Mouse (Mus musculus) midbrain, embryonic 11.5 days (tissue): ENCODE results near the gene Bcl11b. TPM values are rescaled to one million over a fixed set of nuclear protein-coding genes. Genes with fewer than 3 reads are reported as not detected.

ENCODE experiments used
- ATAC-seq: fragments of 200-750 bp; cut with Nextera tagmentation; 2 replicates; pipeline ENCODE4 v1.8.0; 2017; ENCODE audit warnings: moderate TSS enrichment, moderate library complexity; ENCODE audit not compliant: low FRiP score
- DNase-seq: peaks from one replicate; pipeline ENCODE4 v3.0.0; 2015; ENCODE audit warnings: low spot score; ENCODE audit errors: missing footprints
- H3K27ac ChIP-seq: fragments of 300-500 bp; sonication (generic); 2 replicates; pipeline ENCODE4 v1.5.1; 2014; ENCODE audit warnings: low read depth, low read length
- H3K27me3 ChIP-seq: fragments of 300-500 bp; sonication (generic); 2 replicates; pipeline ENCODE4 v1.6.1; 2014; ENCODE audit warnings: mild to moderate bottlenecking, low read length, moderate library complexity, mixed read lengths; ENCODE audit not compliant: control insufficient read depth, insufficient read depth
- H3K36me3 ChIP-seq: fragments of 300-500 bp; sonication (generic); 2 replicates; pipeline ENCODE4 v1.6.1; 2014; ENCODE audit warnings: mild to moderate bottlenecking, low read length, moderate library complexity, mixed read lengths; ENCODE audit not compliant: control insufficient read depth, insufficient read depth
- H3K4me1 ChIP-seq: fragments of 300-500 bp; sonication (generic); 2 replicates; pipeline ENCODE4 v1.6.1; 2014; ENCODE audit warnings: low read length; ENCODE audit not compliant: control insufficient read depth, insufficient read depth
- H3K4me2 ChIP-seq: fragments of 300-500 bp; sonication (generic); 2 replicates; pipeline ENCODE4 v1.6.1; 2014; ENCODE audit warnings: mild to moderate bottlenecking, moderate library complexity
- H3K4me3 ChIP-seq: fragments of 300-500 bp; sonication (generic); 2 replicates; pipeline ENCODE4 v1.5.1; 2014; ENCODE audit warnings: low read depth, low read length
- H3K9ac ChIP-seq: fragments of 300-500 bp; sonication (generic); 2 replicates; pipeline ENCODE4 v1.6.1; 2014; ENCODE audit warnings: low read length
- H3K9me3 ChIP-seq: fragments of 300-500 bp; sonication (generic); 2 replicates; pipeline ENCODE4 v1.6.1; 2016; ENCODE audit warnings: low read length; ENCODE audit not compliant: control insufficient read depth
- WGBS: fragments of 180-500 bp; shearing (Covaris S2); extraction: QIAGEN DNeasy Blood & Tissue Kit; methylation state at CpG from one replicate; pipeline ENCODE4 v1.1.7; 2014; 5-methylcytosine and 5-hydroxymethylcytosine counted together
- polyA plus RNA-seq: library from polyadenylated mRNA; unstranded; fragments of >200 nt; fragmentation: Nextera tagmentation; extraction: Ambion mirVana; gene quantifications from 2 replicates; pipeline ENCODE4 v1.2.1, GENCODE M21; 2014

Gene Bcl11b
- polyA plus RNA-seq, 1 experiment from 2014 or later: 6.3 TPM

GRCm38 (mm10) chr12:107960365-107960764, 43.0 kb downstream of the Bcl11b start:
- DNase-seq: no peak
- peaks cover 10% of the 10 kb centered on the region for H3K4me1 ChIP-seq
- 72% methylated on average over 14 of the region's 14 CpGs for WGBS
- H3K4me3 ChIP-seq: no peak overlapping the region
- no peak overlapping the region for H3K9ac ChIP-seq
- no peak overlapping the region for H3K4me2 ChIP-seq
- no peaks in the 10 kb centered on the region for H3K27me3 ChIP-seq
- no peak overlapping the region for H3K27ac ChIP-seq
- H3K36me3 ChIP-seq: no peaks in the 10 kb centered on the region
- peak; percentile 29; the same call in 1 of the 2 replicates for ATAC-seq
- no peaks in the 10 kb centered on the region for H3K9me3 ChIP-seq

- H3K27me3 ChIP-seq: no peaks in the 10 kb centered on the region
- no peak overlapping the region for H3K4me2 ChIP-seq
- DNase-seq (no peak), ATAC-seq (no peak)
- H3K9me3 ChIP-seq: no peaks in the 10 kb centered on the region
- peaks cover 10% of the 10 kb centered on the region for H3K4me1 ChIP-seq
- H3K9ac ChIP-seq: no peak overlapping the region
- H3K4me3 ChIP-seq: no peak overlapping the region
- H3K27ac ChIP-seq: no peak overlapping the region
- no peaks in the 10 kb centered on the region for H3K36me3 ChIP-seq
- WGBS: 57% methylated on average over 8 of the region's 8 CpGs
Observed at GRCm38 (mm10) chr12:107959872-107960271, 43.5 kb downstream of the Bcl11b start.

GRCm38 (mm10) chr12:107953044-107953684, 50.2 kb downstream of the Bcl11b start:
- WGBS: 93% methylated on average over 16 of the region's 16 CpGs
- DNase-seq: no peak
- Histone ChIP-seq H3K27me3 (no peaks in the 10 kb centered on the region), H3K9me3 (no peaks in the 10 kb centered on the region), H3K27ac (no peak overlapping the region), H3K4me2 (no peak overlapping the region), H3K36me3 (no peaks in the 10 kb centered on the region), H3K9ac (no peak overlapping the region), H3K4me3 (no peak overlapping the region), H3K4me1 (peaks cover 8% of the 10 kb centered on the region; the same call in 1 of the 2 replicates)
- no peak for ATAC-seq

- 73% methylated on average over 20 of the region's 20 CpGs for whole genome bisulfite sequencing
- no peak overlapping the region for H3K4me2 ChIP-seq
- peaks cover 8% of the 10 kb centered on the region; the same call in 1 of the 2 replicates for H3K4me1 ChIP-seq
- no peaks in the 10 kb centered on the region for H3K36me3 ChIP-seq
- no peak overlapping the region; the same call in 1 of the 2 replicates for H3K27ac ChIP-seq
- H3K27me3 ChIP-seq: no peaks in the 10 kb centered on the region
- DNase-seq: no peak
- no peak overlapping the region for H3K9ac ChIP-seq
- no peak for ATAC-seq
- no peak overlapping the region for H3K4me3 ChIP-seq
- no peaks in the 10 kb centered on the region for H3K9me3 ChIP-seq
Observed at GRCm38 (mm10) chr12:107952318-107952724, 51.1 kb downstream of the Bcl11b start.

GRCm38 (mm10) chr12:107950667-107951179, 52.7 kb downstream of the Bcl11b start:
- no peak for DNase-seq
- no peak for ATAC-seq
- 77% methylated on average over 20 of the region's 20 CpGs for WGBS
- H3K9me3 ChIP-seq: no peaks in the 10 kb centered on the region
- H3K36me3 ChIP-seq: no peaks in the 10 kb centered on the region
- no peak overlapping the region for H3K4me2 ChIP-seq
- no peak overlapping the region for H3K9ac ChIP-seq
- H3K27me3 ChIP-seq: no peaks in the 10 kb centered on the region
- H3K4me1 ChIP-seq: peaks cover 8% of the 10 kb centered on the region; the same call in 1 of the 2 replicates
- no peak overlapping the region for H3K4me3 ChIP-seq
- no peak overlapping the region for H3K27ac ChIP-seq

GRCm38 (mm10) chr12:107949416-107949815, 54.0 kb downstream of the Bcl11b start:
- H3K4me3 ChIP-seq: no peak overlapping the region
- 81% methylated on average over 10 of the region's 10 CpGs for WGBS

GRCm38 (mm10) chr12:107942100-107942499, 61.3 kb downstream of the Bcl11b start:
- Histone ChIP-seq H3K9ac (no peak overlapping the region), H3K27me3 (no peaks in the 10 kb centered on the region), H3K36me3 (no peaks in the 10 kb centered on the region), H3K9me3 (no peaks in the 10 kb centered on the region), H3K4me2 (no peak overlapping the region), H3K27ac (no peak overlapping the region), H3K4me1 (peaks cover 8% of the 10 kb centered on the region), H3K4me3 (no peak overlapping the region)
- no peak for ATAC-seq
- no peak for DNase-seq
- WGBS: 70% methylated on average over 7 of the region's 7 CpGs

More at GRCm38 (mm10) chr12:107949416-107949815, 54.0 kb downstream of the Bcl11b start:
- H3K9ac ChIP-seq: no peak overlapping the region
- ATAC-seq (no peak), DNase-seq (no peak)
- no peaks in the 10 kb centered on the region for H3K9me3 ChIP-seq
- no peaks in the 10 kb centered on the region for H3K27me3 ChIP-seq
- no peak overlapping the region for H3K27ac ChIP-seq
- H3K4me2 ChIP-seq: no peak overlapping the region
- no peaks in the 10 kb centered on the region for H3K36me3 ChIP-seq
- H3K4me1 ChIP-seq: peaks cover 8% of the 10 kb centered on the region; the same call in 1 of the 2 replicates

- Histone ChIP-seq H3K4me1 (peaks cover 8% of the 10 kb centered on the region), H3K4me3 (no peak overlapping the region), H3K9ac (no peak overlapping the region), H3K27me3 (no peaks in the 10 kb centered on the region), H3K27ac (no peak overlapping the region), H3K9me3 (no peaks in the 10 kb centered on the region), H3K4me2 (no peak overlapping the region), H3K36me3 (no peaks in the 10 kb centered on the region)
- ATAC-seq (no peak), DNase-seq (no peak)
- 94% methylated on average over 9 of the region's 9 CpGs for WGBS
Observed at GRCm38 (mm10) chr12:107940774-107941173, 62.6 kb downstream of the Bcl11b start.

GRCm38 (mm10) chr12:107939177-107939576, 64.2 kb downstream of the Bcl11b start:
- H3K4me1 ChIP-seq: peaks cover 18% of the 10 kb centered on the region

More at GRCm38 (mm10) chr12:107939177-107939576, 64.2 kb downstream of the Bcl11b start:
- no peak for DNase-seq
- Histone ChIP-seq H3K27me3 (no peaks in the 10 kb centered on the region), H3K9ac (no peak overlapping the region), H3K4me2 (no peak overlapping the region), H3K27ac (no peak overlapping the region), H3K4me3 (no peak overlapping the region), H3K9me3 (no peaks in the 10 kb centered on the region), H3K36me3 (no peaks in the 10 kb centered on the region)
- no peak for ATAC-seq
- 75% methylated on average over 4 of the region's 4 CpGs for WGBS
